Comparison of ENCODE assay signal across 8 mouse cellular contexts in genomic region chr16:18629390-18630231, GRCm38 (mm10). TPM values are rescaled to one million over a fixed set of nuclear protein-coding genes. Genes with fewer than 3 reads are reported as not detected.
DNase-seq lines count a peak whose midpoint lies in the region; ATAC-seq lines count a peak whose summit lies in the region.

Sept5 (minus strand) TSS chr16:18629954.

- under 1% methylated on average over 59 of the region's 93 CpGs for WGBS in forebrain, embryonic 13.5 days
- under 1% methylated on average over 78 of the region's 93 CpGs for WGBS in large intestine, adult 2 months
- under 1% methylated on average over 82 of the region's 93 CpGs for WGBS in neural tube, embryonic 15.5 days

- H3K27ac ChIP-seq in forebrain, embryonic 13.5 days = peak within 1 kb of the TSS; percentile 76
- H3K27ac ChIP-seq in neural tube, embryonic 15.5 days (replicated peaks) = peak within 1 kb of the TSS; percentile 87

- intact Hi-C loops in heart, postnatal 10 days (cut with DNase I) = loop anchor here (5.0 kb wide), 2 partner anchors 168 to 228 kb away; no protein-coding TSS in a partner anchor

- H3K4me2 ChIP-seq in forebrain, embryonic 13.5 days = peak within 1 kb of the TSS; percentile 88
- H3K4me2 ChIP-seq in neural tube, embryonic 15.5 days = peak within 1 kb of the TSS; percentile 92

- peak; percentile 11 for ATAC-seq in cerebellum, adult (ENCODE audit: insufficient number of reproducible peaks, low FRiP score, low TSS enrichment)
- peak; percentile 54 for ATAC-seq in forebrain, embryonic 13.5 days
- ATAC-seq in neural tube, embryonic 15.5 days (ENCODE audit: low FRiP score) = peak; percentile 79

- peak; percentile 84 for DNase-seq in Muller cell, postnatal 12 days (ENCODE audit: inconsistent ontology term)
- DNase-seq in heart, postnatal 10 days = peak; percentile 74 to 78
- DNase-seq in large intestine, adult 2 months (ENCODE audit: low read depth, low spot score) = no peak
- peak; percentile 57 to 69 for DNase-seq in lung, adult 18-20 months
- no peak for DNase-seq in c-Kit-positive CD71-positive TER-119-positive erythroid progenitor cells, embryonic 14.5 days (ENCODE audit: low spot score)

- H3K4me3 ChIP-seq in forebrain, embryonic 13.5 days = peak within 1 kb of the TSS; percentile 86
- H3K4me3 ChIP-seq in neural tube, embryonic 15.5 days (replicated peaks) = peak within 1 kb of the TSS; percentile 85

- H3K9me3 ChIP-seq in forebrain, embryonic 13.5 days (replicated peaks) = 0 out of 2 replicates have a peak, but pooled peaks cover 2% of the 10 kb centered on the region
- H3K9me3 ChIP-seq in neural tube, embryonic 15.5 days (replicated peaks) = no peaks in the 10 kb centered on the region

- H3K36me3 ChIP-seq in forebrain, embryonic 13.5 days (ENCODE audit: poor library complexity, severe bottlenecking) = peaks cover 12% of the 10 kb centered on the region
- H3K36me3 ChIP-seq in neural tube, embryonic 15.5 days = peaks cover 5% of the 10 kb centered on the region

- peaks cover 35% of the 10 kb centered on the region for H3K27me3 ChIP-seq in forebrain, embryonic 13.5 days
- H3K27me3 ChIP-seq in neural tube, embryonic 15.5 days (replicated peaks) = peaks cover 17% of the 10 kb centered on the region

- H3K4me1 ChIP-seq in forebrain, embryonic 13.5 days = peaks cover 43% of the 10 kb centered on the region
- H3K4me1 ChIP-seq in neural tube, embryonic 15.5 days = peaks cover 43% of the 10 kb centered on the region

- peak within 1 kb of the TSS; percentile 93 for H3K9ac ChIP-seq in forebrain, embryonic 13.5 days
- H3K9ac ChIP-seq in neural tube, embryonic 15.5 days (replicated peaks) = peak within 1 kb of the TSS; percentile 98

RNA-seq across cellular contexts. Expression of gene Sept5, which starts in this region (rescaled TPM):
- polyA plus RNA-seq in forebrain, embryonic 13.5 days (2015; fragmentation: Nextera tagmentation; extraction: Ambion mirVana) = 115 and 120 TPM in 2 replicates
- 10 to 100 TPM; 11.3 to 11.6 TPM for total RNA-seq in heart, postnatal 10 days (2021)
- 373 and 445 TPM in 2 replicates for polyA plus RNA-seq in large intestine, adult 2 months (2012; rRNA removed)
- polyA plus RNA-seq in neural tube, embryonic 15.5 days (2015; fragmentation: Nextera tagmentation; extraction: Ambion mirVana) = 185 and 216 TPM in 2 replicates

Comparison
In these comparisons a context has a peak if more than half of its experiments do, and no peak if none do; other contexts are left out.
1. DNase-seq: peak in Muller cell, postnatal 12 days (single experiment), heart, postnatal 10 days (2 of 2) and lung, adult 18-20 months (2 of 2); none in large intestine, adult 2 months (single experiment) and c-Kit-positive CD71-positive TER-119-positive erythroid progenitor cells, embryonic 14.5 days (single experiment).
2. ATAC-seq: peak in every context shown above with its lines; median percentile 79 in neural tube, embryonic 15.5 days; 54 in forebrain, embryonic 13.5 days; 11 in cerebellum, adult.